Mouse (Mus musculus): ENCODE measurements around the gene Muc1.

Muc1 gene

GRCm38 (mm10) chr3:89238494-89238893 is 9.6 kb downstream of the Muc1 start:
- no peak for DNase-seq

GRCm38 (mm10) chr3:89242331-89242895 is 13.6 kb downstream of the Muc1 start:
- peak; percentile 68 for DNase-seq

- DNase-seq: no peak
These were observed 14.8 kb downstream of the Muc1 start for GRCm38 (mm10) chr3:89243609-89244008.

GRCm38 (mm10) chr3:89244158-89244981 is 15.5 kb downstream of the Muc1 start:
- peak; percentile 54 for DNase-seq

GRCm38 (mm10) chr3:89244982-89245687 is 16.3 kb downstream of the Muc1 start:
- peak; percentile 80 for DNase-seq

- DNase-seq: peak; percentile 72
These were observed 16.9 kb downstream of the Muc1 start, which contains the start of gene Krtcap2 for GRCm38 (mm10) chr3:89245688-89246171. TSS of gene Krtcap2 (plus strand) at chr3:89245966.

- DNase-seq: peak; percentile 89
These were observed 17.6 kb downstream of the Muc1 start, which contains the start of gene Trim46 for GRCm38 (mm10) chr3:89246261-89247100. TSS of gene Trim46 (minus strand) at chr3:89246309.

- DNase-seq: no peak
These were observed 18.6 kb downstream of the Muc1 start for GRCm38 (mm10) chr3:89247466-89247865.

- peak; percentile 58 for DNase-seq
These were observed 21.7 kb downstream of the Muc1 start for GRCm38 (mm10) chr3:89250435-89251040.

GRCm38 (mm10) chr3:89251365-89251895 is 22.6 kb downstream of the Muc1 start:
- DNase-seq: no peak

- DNase-seq: no peak
These were observed 26.1 kb downstream of the Muc1 start for GRCm38 (mm10) chr3:89254994-89255393.

GRCm38 (mm10) chr3:89256177-89256576 is 27.3 kb downstream of the Muc1 start:
- DNase-seq: no peak

- DNase-seq: no peak
These were observed 30.2 kb downstream of the Muc1 start, which contains the start of gene Dpm3 for GRCm38 (mm10) chr3:89259076-89259475. TSS of gene Dpm3 (plus strand) at chr3:89259358.

- no peak for DNase-seq
These were observed 31.4 kb downstream of the Muc1 start for GRCm38 (mm10) chr3:89260211-89260610.

- DNase-seq: no peak
These were observed 33.6 kb downstream of the Muc1 start for GRCm38 (mm10) chr3:89262417-89262816.

GRCm38 (mm10) chr3:89266439-89266893 is 37.6 kb downstream of the Muc1 start:
- DNase-seq: peak; percentile 71

- no peak for DNase-seq
These were observed 40.1 kb downstream of the Muc1 start for GRCm38 (mm10) chr3:89268916-89269315.

GRCm38 (mm10) chr3:89270051-89270755 is 41.3 kb downstream of the Muc1 start, which contains the start of gene Slc50a1:
TSS of gene Slc50a1 (minus strand) at chr3:89270570.
- peak; percentile 81 for DNase-seq

GRCm38 (mm10) chr3:89270891-89271290 is 42.0 kb downstream of the Muc1 start:
- DNase-seq: peak; percentile 44

GRCm38 (mm10) chr3:89271760-89272159 is 42.9 kb downstream of the Muc1 start:
- DNase-seq: no peak

- DNase-seq: no peak
These were observed 47.2 kb downstream of the Muc1 start for GRCm38 (mm10) chr3:89276061-89276460.

Data from cerebellum, adult 11 months (tissue).